Mouse (Mus musculus) G1E (cell line): ENCODE results near the gene Aebp2. TPM values are rescaled to one million over a fixed set of nuclear protein-coding genes. Genes with fewer than 3 reads are reported as not detected.

Experiments used
- ATAC-seq: 2 replicates; pipeline ENCODE4 v1.8.0; 2016; ENCODE audit warnings: mild to moderate bottlenecking; ENCODE audit not compliant: insufficient number of reproducible peaks, poor library complexity, low FRiP score, severe bottlenecking; ENCODE audit errors: extremely low read depth
- DNase-seq: peaks from one replicate; pipeline ENCODE4 v3.0.0; 2012; ENCODE audit warnings: low spot score
- H3K27me3 ChIP-seq: 2 replicates; pipeline ENCODE4 v1.6.1; 2012; ENCODE audit warnings: mild to moderate bottlenecking, low read length, inconsistent platforms; ENCODE audit not compliant: insufficient read depth
- H3K36me3 ChIP-seq: replicated peaks from 2 replicates; pipeline ENCODE3; 2012; ENCODE audit warnings: mild to moderate bottlenecking, inconsistent platforms
- H3K4me1 ChIP-seq: 2 replicates; pipeline ENCODE4 v1.6.1; 2012; ENCODE audit warnings: low read depth, low read length, inconsistent platforms, mixed read lengths; ENCODE audit not compliant: insufficient read depth
- H3K4me3 ChIP-seq: 2 replicates; pipeline ENCODE4 v1.5.1; 2012; ENCODE audit warnings: low read depth, mild to moderate bottlenecking, inconsistent platforms, low read length, moderate library complexity, mixed read lengths
- H3K9me3 ChIP-seq: replicated peaks from 2 replicates; pipeline ENCODE4 v1.6.1; 2012; ENCODE audit warnings: inconsistent platforms
- CTCF ChIP-seq: IDR thresholded peaks from 2 replicates; pipeline ENCODE4 v1.5.1; 2012; ENCODE audit warnings: low read depth, low read length, inconsistent platforms, mixed read lengths
- GATA1 ChIP-seq: IDR thresholded peaks from 2 replicates; pipeline ENCODE4 v1.6.1; 2012; ENCODE audit warnings: borderline replicate concordance, low read length, inconsistent platforms, mixed read lengths
- GATA2 ChIP-seq: IDR thresholded peaks from 2 replicates; pipeline ENCODE4 v1.6.1; 2012; ENCODE audit warnings: low read depth, low read length, inconsistent platforms, borderline replicate concordance
- POLR2AphosphoS5 ChIP-seq: IDR thresholded peaks from 2 replicates; pipeline ENCODE4 v1.6.1; 2012; ENCODE audit warnings: low read depth, low read length, inconsistent platforms; ENCODE audit not compliant: insufficient replicate concordance
- TAL1 ChIP-seq: conservative IDR thresholded peaks from 2 replicates; pipeline ENCODE4 v1.6.1; 2012; ENCODE audit warnings: low read depth, low read length, inconsistent platforms, mixed read lengths
- polyA plus RNA-seq: library from polyadenylated mRNA; stranded (reverse); fragments of >175 nt; gene quantifications from 2 replicates; pipeline ENCODE4 v1.2.3, GENCODE M21; 2012
- total RNA-seq, 2 experiments: library from RNA; stranded (forward) in 1 of 2; stranded (reverse) in 1 of 2; fragments of 200-1000 nt in 1 of 2; fragments of >200 nt in 1 of 2; fragmentation: Nextera tagmentation in 1 of 2; gene quantifications; 2 replicates each; pipeline ENCODE4 v1.2.3; 2014 to 2017

Aebp2 gene
- total and polyA plus RNA-seq, 3 experiments = 41.6 to 71.7 (median 71.6) TPM

DNA sequence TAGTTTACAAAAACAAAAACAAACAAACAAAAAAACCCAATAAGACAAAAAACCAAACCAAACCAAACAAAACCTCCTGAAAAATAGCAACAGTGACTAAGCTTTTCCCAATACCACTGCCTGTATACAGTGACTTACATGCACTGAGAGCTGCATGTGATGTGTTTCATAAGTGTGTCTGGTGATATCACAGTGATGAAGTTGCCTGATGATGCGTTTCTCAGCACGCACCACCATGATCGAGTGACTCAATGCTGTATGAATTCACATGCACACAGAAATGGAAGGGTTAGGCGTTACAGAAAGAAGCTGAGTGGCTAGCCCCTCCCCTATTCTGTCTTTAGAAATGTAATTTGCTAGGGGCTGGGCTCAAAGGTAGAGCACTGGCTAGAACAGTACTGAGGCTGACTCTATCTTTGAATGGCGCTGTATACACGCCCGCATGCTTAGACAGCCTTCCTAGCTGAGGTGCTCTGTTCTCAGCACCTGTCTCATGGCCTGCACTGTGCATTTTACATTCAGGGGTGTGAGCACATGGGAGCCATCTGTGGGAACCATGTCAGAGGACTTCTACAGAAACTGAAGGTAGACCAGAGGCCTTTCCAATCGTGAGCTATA, 44.9 kb downstream of the Aebp2 start:
- Histone ChIP-seq H3K9me3 (peaks cover 26% of the 10 kb centered on the region), H3K4me3 (no peak overlapping the region), H3K4me1 (no peaks in the 10 kb centered on the region), H3K36me3 (peaks cover under 1% of the 10 kb centered on the region), H3K27me3 (no peaks in the 10 kb centered on the region)
- DNase-seq = no peak
- TF ChIP-seq TAL1 = no peak
- no peak for TF ChIP-seq POLR2AphosphoS5
- no peak for TF ChIP-seq GATA2
- no peak for TF ChIP-seq CTCF
- no peak for TF ChIP-seq GATA1
- no peak for ATAC-seq

DNA sequence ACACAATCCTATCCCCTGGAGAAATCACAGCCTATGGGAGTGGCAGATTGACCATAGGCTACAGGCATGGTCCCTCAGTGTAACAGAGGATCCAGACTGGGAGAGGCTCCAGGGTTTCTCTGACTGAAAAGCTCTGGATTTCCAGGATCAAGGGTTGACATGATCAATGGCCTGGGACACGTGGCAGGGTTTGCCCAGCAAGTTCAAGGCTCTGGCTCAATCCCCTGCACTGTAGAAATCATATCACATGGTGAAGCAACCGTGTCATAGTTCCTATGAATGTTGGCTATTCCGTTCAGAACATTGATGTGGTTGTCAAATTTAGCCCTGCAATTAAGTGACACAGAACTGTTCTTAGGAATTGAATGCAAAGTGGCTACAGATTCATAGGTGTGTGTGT, 52.0 kb downstream of the Aebp2 start:
- Histone ChIP-seq H3K9me3 (peaks cover 55% of the 10 kb centered on the region), H3K36me3 (no peaks in the 10 kb centered on the region), H3K27me3 (no peaks in the 10 kb centered on the region), H3K4me1 (no peaks in the 10 kb centered on the region), H3K4me3 (no peak overlapping the region)
- no peak for TF ChIP-seq GATA1
- no peak for TF ChIP-seq POLR2AphosphoS5
- TF ChIP-seq CTCF = no peak
- no peak for TF ChIP-seq TAL1
- TF ChIP-seq GATA2 = no peak
- no peak for ATAC-seq
- no peak for DNase-seq

DNA sequence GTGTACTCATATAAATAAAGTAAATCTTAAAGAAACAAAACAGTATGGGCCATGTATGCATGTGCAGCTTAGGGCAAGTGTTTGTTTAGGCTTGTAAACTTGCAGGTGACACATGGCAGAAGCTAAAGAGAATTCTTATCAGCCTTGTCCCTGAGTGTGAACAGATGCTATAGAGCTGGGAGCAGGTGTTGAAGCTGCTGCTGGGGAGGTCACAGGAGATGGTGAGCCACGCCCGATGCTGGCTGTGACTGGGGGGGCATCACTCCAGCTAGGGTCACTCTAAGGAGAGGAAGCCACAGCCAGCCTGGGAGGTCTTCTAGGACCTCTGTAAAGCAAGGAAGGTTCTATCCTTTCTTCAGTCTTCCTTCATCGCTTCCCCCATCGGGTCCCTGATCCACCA, 53.6 kb downstream of the Aebp2 start:
- DNase-seq (no peak), ATAC-seq (no peak)
- TF ChIP-seq GATA2 (no peak), TAL1 (no peak), POLR2AphosphoS5 (no peak)
- peaks cover 50% of the 10 kb centered on the region for H3K9me3 ChIP-seq
- H3K4me3 ChIP-seq = no peak overlapping the region
- H3K36me3 ChIP-seq = no peaks in the 10 kb centered on the region
- H3K27me3 ChIP-seq = no peaks in the 10 kb centered on the region
- no peaks in the 10 kb centered on the region for H3K4me1 ChIP-seq

DNA sequence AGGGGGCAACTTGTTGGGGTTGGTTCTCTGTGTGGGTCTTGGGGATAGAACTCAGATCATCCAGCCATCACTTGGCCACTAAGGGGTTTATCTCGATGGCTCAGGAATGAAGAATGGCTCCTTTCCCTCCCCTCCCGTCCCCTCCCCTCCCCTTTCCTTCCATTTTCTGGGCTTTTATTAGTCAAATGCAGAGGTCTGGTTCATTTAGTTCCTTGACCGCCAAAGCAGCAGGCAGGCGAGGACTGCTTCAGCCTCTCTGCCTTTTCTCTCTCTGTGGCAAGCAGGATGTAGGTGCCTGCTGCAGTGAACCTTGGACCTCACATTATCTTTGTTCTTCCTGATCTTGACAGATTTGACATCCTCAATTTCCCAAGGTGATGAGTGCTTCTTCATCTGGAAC, 54.6 kb downstream of the Aebp2 start:
- peaks cover 41% of the 10 kb centered on the region for H3K9me3 ChIP-seq
- H3K36me3 ChIP-seq = no peaks in the 10 kb centered on the region
- no peak for ATAC-seq
- TF ChIP-seq GATA2 = no peak
- no peak for DNase-seq
- H3K27me3 ChIP-seq = no peaks in the 10 kb centered on the region
- H3K4me3 ChIP-seq = no peak overlapping the region
- H3K4me1 ChIP-seq = no peaks in the 10 kb centered on the region

DNA sequence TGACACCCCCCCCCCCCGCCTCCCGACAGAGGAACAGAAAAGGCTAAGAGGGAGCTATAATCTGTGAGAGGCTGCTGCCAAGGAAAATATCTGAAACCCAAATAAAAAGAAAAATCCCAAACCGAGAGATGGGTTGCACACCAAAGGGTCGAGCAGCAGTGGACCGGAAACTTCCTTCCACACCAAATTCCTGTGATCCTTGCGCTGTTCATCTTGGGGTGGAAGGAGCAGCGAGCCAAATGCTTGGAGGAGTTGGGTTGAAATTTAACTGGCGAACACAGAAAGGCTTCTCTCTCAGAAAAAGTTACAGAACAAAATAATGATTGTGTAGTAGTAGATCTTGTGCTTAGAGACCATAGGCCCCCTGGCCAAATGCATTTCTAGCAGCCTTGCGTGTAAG, 55.5 kb downstream of the Aebp2 start:
- no peaks in the 10 kb centered on the region for H3K27me3 ChIP-seq
- H3K36me3 ChIP-seq = no peaks in the 10 kb centered on the region
- no peak overlapping the region for H3K4me3 ChIP-seq
- ATAC-seq (no peak), DNase-seq (no peak)
- H3K4me1 ChIP-seq = no peaks in the 10 kb centered on the region
- no peak for TF ChIP-seq TAL1
- TF ChIP-seq GATA1 = no peak
- no peak for TF ChIP-seq POLR2AphosphoS5
- no peak for TF ChIP-seq CTCF
- no peak for TF ChIP-seq GATA2
- H3K9me3 ChIP-seq = peaks cover 42% of the 10 kb centered on the region

DNA sequence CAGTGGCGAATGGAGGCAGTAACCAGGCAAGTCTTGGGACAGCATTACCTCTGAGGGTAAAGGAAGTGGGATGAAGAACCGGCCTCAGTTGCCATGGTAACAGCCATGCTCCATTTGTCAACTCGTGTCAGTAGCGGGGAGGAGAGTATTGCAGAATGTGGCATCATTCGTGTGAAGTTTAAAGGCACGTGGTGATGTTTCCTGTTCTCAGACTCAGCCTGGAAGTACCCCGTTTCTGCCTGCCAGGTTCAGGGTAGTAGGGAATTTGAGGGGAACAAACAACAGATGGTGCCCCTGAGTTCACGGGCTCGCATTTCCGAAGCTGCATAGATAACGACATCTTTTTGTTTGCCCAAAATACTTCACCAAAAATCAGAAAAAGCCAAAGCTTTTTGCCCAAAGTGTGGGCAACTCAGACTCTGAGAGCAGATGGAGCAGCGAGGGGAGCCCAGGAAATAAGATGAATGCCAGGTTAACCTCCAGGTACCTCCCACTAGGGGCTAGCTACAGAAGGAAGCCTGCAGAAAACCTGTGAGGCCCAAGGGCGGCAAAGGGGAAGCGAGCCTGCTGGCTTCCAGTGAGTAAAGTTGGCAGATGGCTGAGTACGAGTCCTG, 56.3 kb downstream of the Aebp2 start:
- H3K36me3 ChIP-seq = no peaks in the 10 kb centered on the region
- no peak overlapping the region for H3K4me3 ChIP-seq
- ATAC-seq = no peak

DNA sequence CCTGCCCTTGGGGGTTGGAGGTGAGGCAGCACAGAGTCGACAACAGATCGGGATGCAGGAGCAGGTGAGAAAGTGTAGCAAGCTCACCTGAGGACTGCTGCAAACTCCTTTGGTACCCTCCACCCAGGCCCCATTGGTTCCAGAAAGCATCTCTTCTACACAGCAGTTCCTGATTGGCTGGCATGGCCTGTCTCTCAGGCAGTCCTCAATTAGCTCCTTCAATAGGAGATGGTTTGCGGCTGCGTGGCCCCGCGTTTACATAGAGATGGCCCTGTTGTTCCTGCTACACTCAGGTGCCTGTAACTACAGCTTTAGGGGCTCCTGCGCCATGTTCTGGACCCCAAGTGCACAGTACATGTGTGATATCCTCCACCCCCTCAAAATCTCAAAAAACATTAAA, 58.2 kb downstream of the Aebp2 start:
- H3K4me1 ChIP-seq = no peaks in the 10 kb centered on the region
- DNase-seq = no peak
- H3K27me3 ChIP-seq = no peaks in the 10 kb centered on the region
- H3K36me3 ChIP-seq = no peaks in the 10 kb centered on the region
- peaks cover 36% of the 10 kb centered on the region for H3K9me3 ChIP-seq
- no peak for ATAC-seq
- H3K4me3 ChIP-seq = no peak overlapping the region
- no peak for TF ChIP-seq GATA1
- no peak for TF ChIP-seq POLR2AphosphoS5
- no peak for TF ChIP-seq CTCF
- no peak for TF ChIP-seq GATA2
- TF ChIP-seq TAL1 = no peak

More for the DNA sequence above, 56.3 kb downstream of the Aebp2 start:
- H3K27me3 ChIP-seq = no peaks in the 10 kb centered on the region
- TF ChIP-seq GATA2 = no peak
- TF ChIP-seq POLR2AphosphoS5 = no peak
- no peak for TF ChIP-seq GATA1
- no peak for TF ChIP-seq CTCF
- no peak for TF ChIP-seq TAL1
- DNase-seq = no peak
- peaks cover 44% of the 10 kb centered on the region for H3K9me3 ChIP-seq
- no peaks in the 10 kb centered on the region for H3K4me1 ChIP-seq
